Mouse (Mus musculus) granulocyte monocyte progenitor cell, adult 5-6 weeks (primary cell): ENCODE results near the gene Gm9789. TPM values are rescaled to one million over a fixed set of nuclear protein-coding genes. Genes with fewer than 3 reads are reported as not detected.
"Not testable (repeated sequence)": the region's sequence is repeated elsewhere in the genome, so short reads cannot be mapped to it uniquely, and the experiment has no call there.

Source experiments
- ATAC-seq: replicated peaks from 2 replicates; pipeline ENCODE4 v1.8.0; 2016; ENCODE audit warnings: mild to moderate bottlenecking, moderate TSS enrichment, inconsistent platforms; ENCODE audit not compliant: poor library complexity, severe bottlenecking
- total RNA-seq, 2 experiments: library from RNA; stranded (forward) in 1 of 2; stranded (reverse) in 1 of 2; fragments of 200-712, 200-1000 nt in 1 of 2; fragments of >200 nt in 1 of 2; fragmentation: Nextera tagmentation in 1 of 2; gene quantifications; 2 replicates each; pipeline ENCODE4 v1.2.3; 2014 to 2017

The Gm9789 gene
- total RNA-seq (2014; fragmentation: Nextera tagmentation), result not detected in 2 replicates
- total RNA-seq (2017), result not detected in 2 replicates

GRCm38 (mm10) chr16:89157652-89158051, at the start of gene Gm9789:
Gene Gm9789 (plus strand): TSS chr16:89157952.
- no peak for ATAC-seq

GRCm38 (mm10) chr16:89140551-89140950, 17.2 kb upstream of the Gm9789 start, which contains the start of gene Gm6358:
Gene Gm6358 (plus strand): TSS chr16:89140851.
- no peak for ATAC-seq

GRCm38 (mm10) chr16:89150786-89151185, 7.0 kb upstream of the Gm9789 start, which contains the start of gene Gm10061:
Gene Gm10061 (plus strand): TSS chr16:89151086.
- no peak for ATAC-seq

GRCm38 (mm10) chr16:89169190-89169589, 11.4 kb downstream of the Gm9789 start, which contains the start of gene Gm7735:
Gene Gm7735 (plus strand): TSS chr16:89169490.
- ATAC-seq, result not testable (repeated sequence)

- no peak for ATAC-seq
These were observed 16.7 kb downstream of the Gm9789 start, which contains the start of gene 1110057P08Rik for GRCm38 (mm10) chr16:89174435-89174834. Gene 1110057P08Rik (plus strand): TSS chr16:89174735.

- ATAC-seq, result no peak
These were observed 30.9 kb downstream of the Gm9789 start for GRCm38 (mm10) chr16:89188621-89189020.

GRCm38 (mm10) chr16:89205561-89205960, 47.8 kb downstream of the Gm9789 start, which contains the start of gene Krtap20-2:
Gene Krtap20-2 (plus strand): TSS chr16:89205861.
- ATAC-seq, result no peak

Other genes with a start within 250 kb of the Gm9789 start
- gene Krtap19-9b, start 225.7 kb upstream of the Gm9789 start, total RNA-seq (2014; fragmentation: Nextera tagmentation), result not detected in 2 replicates
- not detected in 2 replicates for gene Krtap19-9b, start 225.7 kb upstream of the Gm9789 start, total RNA-seq (2017)
- not detected in 2 replicates for gene Krtap16-3, start 195.1 kb upstream of the Gm9789 start, total RNA-seq (2014; fragmentation: Nextera tagmentation)
- not detected in 2 replicates for gene Krtap16-3, start 195.1 kb upstream of the Gm9789 start, total RNA-seq (2017)
- gene Krtap22-2, start 147.2 kb upstream of the Gm9789 start, total RNA-seq (2014; fragmentation: Nextera tagmentation), result not detected in 2 replicates
- not detected in 2 replicates for gene Krtap22-2, start 147.2 kb upstream of the Gm9789 start, total RNA-seq (2017)
- not detected in 2 replicates for gene Gm10229, start 142.7 kb upstream of the Gm9789 start, total RNA-seq (2014; fragmentation: Nextera tagmentation)
- not detected in 2 replicates for gene Gm10229, start 142.7 kb upstream of the Gm9789 start, total RNA-seq (2017)
- gene Krtap6-1, start 126.3 kb upstream of the Gm9789 start, total RNA-seq (2014; fragmentation: Nextera tagmentation), result not detected in 2 replicates
- not detected in 2 replicates for gene Krtap6-1, start 126.3 kb upstream of the Gm9789 start, total RNA-seq (2017)
- not detected in 2 replicates for gene Gm10228, start 116.5 kb upstream of the Gm9789 start, total RNA-seq (2014; fragmentation: Nextera tagmentation)
- not detected in 2 replicates for gene Gm10228, start 116.5 kb upstream of the Gm9789 start, total RNA-seq (2017)
- gene Krtap6-5, start 110.1 kb upstream of the Gm9789 start, total RNA-seq (2014; fragmentation: Nextera tagmentation), result not detected in 2 replicates
- gene Krtap6-5, start 110.1 kb upstream of the Gm9789 start, total RNA-seq (2017), result not detected in 2 replicates
- not detected in 2 replicates for gene 1110025L11Rik, start 94.0 kb upstream of the Gm9789 start, total RNA-seq (2014; fragmentation: Nextera tagmentation)
- not detected in 2 replicates for gene 1110025L11Rik, start 94.0 kb upstream of the Gm9789 start, total RNA-seq (2017)
- not detected in 2 replicates for gene Krtap6-3, start 73.9 kb upstream of the Gm9789 start, total RNA-seq (2014; fragmentation: Nextera tagmentation)
- not detected in 2 replicates for gene Krtap6-3, start 73.9 kb upstream of the Gm9789 start, total RNA-seq (2017)
- gene Gm6358, start 17.1 kb upstream of the Gm9789 start, total RNA-seq (2014; fragmentation: Nextera tagmentation), result not detected in 2 replicates
- gene Gm6358, start 17.1 kb upstream of the Gm9789 start, total RNA-seq (2017), result not detected in 2 replicates
- not detected in 2 replicates for gene Gm10061, start 6.9 kb upstream of the Gm9789 start, total RNA-seq (2014; fragmentation: Nextera tagmentation)
- gene Gm10061, start 6.9 kb upstream of the Gm9789 start, total RNA-seq (2017), result not detected in 2 replicates
- not detected in 2 replicates for gene Gm7735, start 11.5 kb downstream of the Gm9789 start, total RNA-seq (2014; fragmentation: Nextera tagmentation)
- not detected in 2 replicates for gene Gm7735, start 11.5 kb downstream of the Gm9789 start, total RNA-seq (2017)
- not detected in 2 replicates for gene 1110057P08Rik, start 16.8 kb downstream of the Gm9789 start, total RNA-seq (2014; fragmentation: Nextera tagmentation)
- not detected in 2 replicates for gene 1110057P08Rik, start 16.8 kb downstream of the Gm9789 start, total RNA-seq (2017)
- not detected in 2 replicates for gene Krtap20-2, start 47.9 kb downstream of the Gm9789 start, total RNA-seq (2014; fragmentation: Nextera tagmentation)
- gene Krtap20-2, start 47.9 kb downstream of the Gm9789 start, total RNA-seq (2017), result not detected in 2 replicates
- not detected in 2 replicates for gene Krtap21-1, start 245.9 kb downstream of the Gm9789 start, total RNA-seq (2014; fragmentation: Nextera tagmentation)
- not detected in 2 replicates for gene Krtap21-1, start 245.9 kb downstream of the Gm9789 start, total RNA-seq (2017)